Mouse (Mus musculus): ENCODE results near the gene Fam166b.

Gene Fam166b

DNA sequence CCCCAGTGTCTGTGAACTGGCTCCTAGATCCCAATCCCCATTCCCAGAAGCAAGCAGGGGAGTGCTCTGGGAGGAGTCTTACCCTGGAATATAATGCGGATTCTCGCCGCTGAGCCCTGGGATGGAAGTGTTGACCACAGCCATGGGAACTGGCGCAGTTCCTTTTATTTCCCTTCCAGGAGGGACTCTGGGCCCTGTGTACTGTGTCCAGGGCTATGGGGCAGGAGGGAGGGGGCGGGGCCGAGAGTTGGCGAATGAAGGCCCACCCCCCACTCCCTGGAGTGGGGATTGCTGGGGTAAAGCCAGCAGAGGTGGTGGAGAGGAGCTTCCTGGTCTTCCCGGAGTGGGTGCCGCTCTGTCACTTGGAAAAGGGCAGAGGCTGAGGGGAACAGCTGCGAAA, at the start of gene Fam166b:
Gene Fam166b, minus strand, starts transcription at position 189 of the 400 bp plus-strand sequence.
- DNase-seq (ENCODE audit: low spot score): no peak

DNA sequence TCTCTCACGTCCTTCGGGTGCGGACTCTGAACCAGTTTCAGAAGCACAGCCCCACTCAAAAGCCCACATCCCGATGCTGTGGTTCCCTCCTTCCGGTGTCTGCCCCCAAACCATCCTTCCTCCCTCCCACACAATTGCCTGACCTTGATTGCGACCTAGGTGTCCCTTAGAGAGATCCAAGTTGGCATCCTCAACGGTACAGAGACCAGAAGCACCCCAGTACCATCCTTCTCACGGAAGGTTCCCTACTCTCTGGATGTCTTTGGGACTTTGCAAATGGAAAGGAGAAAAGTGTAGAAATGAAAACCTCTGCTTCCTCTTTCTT, 49.6 kb upstream of the Fam166b start:
- DNase-seq (ENCODE audit: low spot score): no peak

DNA sequence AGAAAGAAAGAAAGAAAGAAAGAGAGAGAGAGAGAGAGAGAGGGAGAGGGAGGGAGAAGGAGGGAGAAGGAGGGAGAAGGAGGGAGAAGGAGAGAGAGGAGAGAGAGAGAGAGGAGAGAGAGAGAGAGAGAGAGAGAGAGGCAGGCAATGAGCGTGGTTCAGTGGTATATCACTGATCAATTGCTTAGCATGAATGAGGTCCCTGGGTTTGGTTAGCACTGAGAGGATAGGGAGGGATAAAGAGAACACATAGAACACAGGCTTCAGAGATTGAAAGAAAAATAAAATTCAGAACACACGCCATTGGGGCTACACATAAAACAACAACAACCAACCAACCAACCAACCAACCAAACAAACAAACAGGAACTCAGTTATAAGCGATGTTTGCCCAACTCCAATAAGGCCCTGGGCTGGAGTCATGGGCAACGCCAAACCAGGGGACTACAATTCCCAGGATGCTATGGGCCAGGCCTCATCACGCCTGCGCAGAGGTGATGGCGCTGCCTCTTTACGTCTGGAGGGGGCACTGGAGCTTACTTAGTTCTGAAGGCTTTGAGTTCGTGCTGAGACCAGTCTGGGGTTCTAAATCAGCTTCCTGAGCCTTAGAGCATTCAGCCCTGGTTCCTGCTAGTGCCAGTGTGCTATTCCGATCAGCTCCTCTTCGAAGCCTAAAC, 49.1 kb upstream of the Fam166b start:
- peak; percentile 89 for DNase-seq (ENCODE audit: low spot score)

DNA sequence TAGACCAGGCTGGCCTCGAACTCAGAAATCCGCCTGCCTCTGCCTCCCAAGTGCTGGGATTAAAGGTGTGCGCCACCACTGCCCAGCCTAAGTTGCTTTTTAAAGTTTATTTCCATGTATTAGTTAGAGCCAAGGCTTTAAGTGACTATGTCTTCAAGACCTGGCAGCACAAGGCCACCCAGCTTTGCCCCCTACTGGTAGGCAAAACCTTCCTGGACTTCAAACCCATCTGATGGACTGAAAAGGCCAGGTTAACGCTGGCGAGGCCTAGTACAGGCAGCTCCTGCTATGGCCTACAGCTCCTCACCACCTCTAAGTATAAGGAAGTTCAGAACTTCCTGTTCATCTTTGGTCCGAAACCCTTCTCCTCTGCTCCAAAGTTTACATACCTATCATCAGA, 47.7 kb upstream of the Fam166b start:
- peak; percentile 21 for DNase-seq (ENCODE audit: low spot score)

DNA sequence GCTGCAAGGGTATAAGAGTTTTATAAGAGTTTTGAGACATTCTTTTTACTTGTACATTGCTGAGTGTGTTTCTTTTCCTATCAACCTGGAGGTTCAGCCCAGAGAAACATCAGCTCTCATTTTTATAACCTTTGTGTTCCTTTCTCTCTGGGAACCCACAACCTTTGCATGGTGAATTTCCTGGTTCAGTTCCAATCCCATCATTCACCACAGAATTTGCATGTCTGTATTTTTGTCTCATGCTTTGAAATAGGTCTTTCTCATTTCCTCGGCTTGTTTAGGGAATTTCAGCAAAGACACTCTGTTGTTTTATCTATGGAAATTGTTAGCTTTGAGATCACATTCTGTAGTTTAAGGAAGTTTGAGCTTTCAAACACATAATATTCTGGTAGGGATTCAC, 44.7 kb upstream of the Fam166b start:
- no peak for DNase-seq (ENCODE audit: low spot score)

DNA sequence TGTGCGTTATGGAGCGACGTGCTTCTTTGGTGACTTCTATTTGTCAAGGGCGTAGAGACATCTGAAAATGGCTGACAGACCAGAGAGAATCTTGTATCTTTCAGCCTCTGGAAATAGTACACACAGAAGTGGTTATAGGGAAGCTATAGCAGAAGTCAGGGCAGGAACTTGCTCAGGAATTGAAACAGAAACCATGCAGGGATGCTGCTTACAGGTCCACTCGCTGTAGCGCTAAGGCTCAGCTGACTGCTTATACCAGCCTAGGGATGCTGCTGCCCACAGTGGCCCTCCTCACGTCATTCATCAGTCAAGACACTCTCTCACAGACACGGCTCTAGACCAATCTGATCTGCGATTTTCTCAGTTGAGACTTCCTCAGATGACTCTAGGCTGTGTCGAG, 41.4 kb upstream of the Fam166b start:
- no peak for DNase-seq (ENCODE audit: low spot score)

DNA sequence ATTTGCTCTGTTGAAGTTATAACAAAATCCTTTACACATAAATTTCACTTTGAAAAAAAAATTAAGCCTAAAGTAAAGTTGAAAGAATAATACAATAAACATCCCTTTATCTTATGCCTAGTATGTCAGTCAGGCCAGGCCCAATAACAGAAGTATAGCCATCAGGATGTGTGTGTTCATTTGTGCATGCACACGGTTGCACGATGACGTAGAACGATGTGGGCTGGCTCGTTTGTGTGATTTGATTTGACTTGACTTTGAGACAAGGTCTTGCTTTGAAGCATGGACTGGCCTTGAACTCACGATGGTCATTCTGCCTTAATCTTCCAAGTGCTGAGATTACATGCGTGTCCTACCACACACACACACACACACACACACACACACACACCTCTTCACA, 37.9 kb upstream of the Fam166b start:
- DNase-seq (ENCODE audit: low spot score): no peak

DNA sequence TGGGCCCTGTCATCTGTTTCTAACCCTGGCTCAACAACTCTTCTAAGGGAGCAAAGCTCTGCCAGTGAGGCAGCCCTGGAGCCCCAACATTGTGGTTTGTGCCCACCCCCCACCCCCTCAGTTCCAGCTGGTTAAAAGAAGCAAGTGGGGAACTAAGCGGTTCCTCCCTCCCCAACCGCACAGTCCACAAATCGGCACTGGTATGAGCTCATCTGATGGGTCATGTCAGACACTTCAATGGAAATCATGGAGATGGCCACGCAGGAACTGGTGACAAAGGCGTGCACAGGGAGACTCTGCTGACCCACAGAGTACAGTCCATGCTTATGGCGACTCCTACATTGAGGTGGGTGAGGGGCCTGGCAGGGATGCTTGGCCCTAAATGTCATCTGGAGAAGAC, 37.0 kb upstream of the Fam166b start:
- no peak for DNase-seq (ENCODE audit: low spot score)

DNA sequence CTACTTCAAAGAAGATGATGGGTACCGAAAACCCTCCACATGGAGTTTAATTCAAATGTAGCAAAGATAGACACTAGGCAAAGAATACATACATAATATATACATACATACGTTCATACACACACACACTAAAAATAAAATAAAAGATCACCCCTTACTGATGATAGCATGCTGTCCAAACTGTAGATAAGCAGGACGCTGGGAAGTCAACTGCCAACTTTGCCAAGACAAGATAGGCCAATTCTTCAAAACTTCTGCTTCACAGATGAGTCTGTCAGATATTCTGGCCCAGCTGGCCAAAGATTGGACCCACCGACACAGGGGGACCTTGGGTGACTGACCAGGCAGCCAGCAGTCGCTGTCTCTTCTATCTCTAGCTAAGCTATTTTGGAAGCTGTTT, 34.2 kb upstream of the Fam166b start:
- DNase-seq (ENCODE audit: low spot score): no peak

DNA sequence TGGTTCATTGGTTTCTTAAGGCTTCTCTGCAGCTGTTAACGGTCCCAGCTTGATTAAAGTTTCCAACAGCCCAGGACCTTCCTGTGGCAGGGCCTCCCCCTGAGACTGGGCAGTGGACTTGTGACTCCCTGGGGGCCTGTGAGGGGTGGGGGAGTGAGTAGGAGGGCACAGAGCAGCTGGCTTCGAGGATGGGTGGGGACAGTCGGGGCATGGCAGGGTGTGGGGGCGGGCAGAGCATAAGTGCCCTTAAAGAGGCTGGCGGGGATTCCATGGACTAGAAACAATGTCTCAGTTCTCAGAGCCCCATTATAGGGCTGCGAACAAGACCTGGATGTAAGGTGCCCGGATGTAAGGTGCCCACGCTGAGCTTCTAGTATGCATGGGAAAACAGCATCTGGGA, 28.2 kb upstream of the Fam166b start:
- no peak for DNase-seq (ENCODE audit: low spot score)

DNA sequence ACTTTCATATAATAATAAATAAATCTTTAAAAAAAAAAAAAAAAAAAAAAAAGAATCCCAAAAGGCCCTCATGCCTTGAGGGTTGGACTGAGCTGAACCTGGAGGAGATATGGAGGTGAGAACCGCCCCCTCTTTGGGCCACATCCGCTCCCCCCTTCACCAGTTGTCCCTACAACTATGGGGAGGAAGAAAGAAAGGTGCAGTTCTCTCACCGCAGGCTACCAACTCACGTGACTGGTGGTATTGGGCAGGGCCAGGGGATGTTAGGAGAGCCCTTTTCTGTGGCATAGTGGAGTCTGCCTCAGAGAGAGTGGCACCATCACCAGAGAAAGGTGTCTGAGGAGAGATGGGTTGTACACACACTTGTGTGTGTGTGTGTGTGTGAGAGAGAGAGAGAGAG, 27.5 kb upstream of the Fam166b start:
- peak; percentile 88 for DNase-seq (ENCODE audit: low spot score)

DNA sequence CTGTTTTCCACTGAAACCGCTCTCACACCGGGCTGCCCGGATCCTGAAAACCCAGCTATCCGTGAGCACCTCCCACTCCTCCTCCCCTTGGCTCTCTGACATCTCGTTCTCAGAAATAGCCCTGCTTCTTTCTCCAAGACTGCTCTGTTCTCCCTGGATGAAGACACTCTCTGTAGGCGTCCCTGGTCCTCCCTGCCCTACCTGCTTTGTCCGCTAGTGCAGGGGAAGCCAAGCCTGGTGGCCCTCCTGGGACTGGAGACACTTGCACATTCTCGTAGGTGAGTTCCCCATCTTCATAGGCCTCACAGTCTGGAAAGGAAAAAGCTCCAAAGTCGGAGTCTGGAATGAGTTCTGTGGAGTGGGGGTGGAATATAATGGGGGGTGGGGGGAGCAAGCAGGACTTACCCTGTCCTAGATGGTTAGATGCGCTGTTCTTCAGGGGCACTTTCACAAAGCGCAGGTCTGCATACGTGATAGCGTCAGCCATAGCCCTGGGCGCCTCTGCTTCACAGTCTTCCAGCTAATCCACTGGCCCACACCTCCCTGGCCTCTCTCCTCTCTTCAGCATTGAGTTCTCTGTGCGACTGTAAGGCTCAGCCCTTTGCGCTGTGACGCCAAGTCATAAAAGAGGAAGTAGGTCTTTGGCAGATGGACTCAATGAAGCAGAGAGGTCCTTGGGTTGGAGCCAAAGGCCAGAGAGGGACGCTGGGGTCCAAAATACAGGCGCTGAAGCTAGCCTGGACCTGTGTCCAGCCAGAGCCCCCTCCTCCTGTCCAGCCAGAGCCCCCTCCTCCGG, 25.3 kb upstream of the Fam166b start, which contains the start of gene Cd72:
Gene Cd72, minus strand, starts transcription at position 588 of the 796 bp plus-strand sequence.
- DNase-seq (ENCODE audit: low spot score): no peak

DNA sequence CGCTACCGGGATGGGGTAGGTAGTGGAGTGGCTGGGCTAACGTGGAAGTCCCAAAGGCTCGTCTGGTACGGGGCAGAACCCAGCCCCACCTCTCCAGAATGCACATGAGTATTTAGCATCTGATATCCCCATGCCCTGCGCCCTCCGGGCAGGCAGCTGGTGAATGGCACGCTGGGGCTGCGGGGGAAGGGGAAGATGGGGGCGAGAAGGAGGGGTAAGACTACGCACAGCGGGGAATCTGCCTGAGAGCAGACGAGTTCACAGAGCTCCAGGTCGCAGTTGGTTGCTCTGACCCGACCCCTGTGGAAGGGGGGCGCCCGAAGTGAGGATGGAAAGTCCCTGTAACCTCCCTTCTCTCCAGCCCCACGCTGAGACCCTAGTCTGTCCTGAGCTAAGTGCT, 24.5 kb upstream of the Fam166b start:
- no peak for DNase-seq (ENCODE audit: low spot score)

DNA sequence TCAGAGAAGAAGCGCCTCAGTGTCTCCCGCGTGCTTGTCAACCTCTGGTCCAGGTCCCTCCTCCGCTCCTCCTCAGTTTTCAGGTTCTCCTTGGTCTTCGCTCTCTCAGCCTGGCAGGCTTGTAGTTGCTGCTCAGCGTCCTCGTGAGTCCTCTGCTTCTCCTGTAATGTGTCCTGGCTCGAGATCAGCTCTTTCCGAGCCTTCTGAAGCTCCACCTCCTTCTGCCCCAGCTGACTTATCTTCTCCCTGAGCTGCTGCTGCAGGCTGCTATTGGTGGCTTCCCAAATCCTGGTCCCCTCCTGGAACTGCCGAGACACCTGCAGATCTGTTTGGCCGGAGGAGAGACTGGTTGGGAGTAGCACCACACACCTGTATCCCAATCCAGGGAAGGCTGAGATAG, 23.4 kb upstream of the Fam166b start:
- no peak for DNase-seq (ENCODE audit: low spot score)

DNA sequence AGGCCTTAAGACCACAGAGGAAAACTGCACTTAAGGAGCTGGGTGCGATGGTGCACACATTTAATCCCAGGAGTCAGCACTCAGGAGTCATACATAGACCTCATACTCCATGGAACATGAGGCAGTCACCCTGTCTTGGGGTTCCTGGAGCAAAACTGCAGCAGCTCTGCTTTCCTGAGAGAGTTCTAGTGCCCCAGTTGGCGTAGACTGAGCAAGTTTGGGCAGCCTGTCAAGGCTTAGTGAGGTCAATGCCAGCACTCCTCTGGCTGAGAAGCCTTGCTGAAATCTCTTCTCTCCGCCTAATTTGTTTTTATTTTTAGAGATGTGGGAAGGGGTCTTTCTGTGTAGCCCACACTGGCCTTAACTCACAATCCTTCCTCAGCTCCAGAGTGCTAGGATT, 19.6 kb upstream of the Fam166b start:
- DNase-seq (ENCODE audit: low spot score): no peak

DNA sequence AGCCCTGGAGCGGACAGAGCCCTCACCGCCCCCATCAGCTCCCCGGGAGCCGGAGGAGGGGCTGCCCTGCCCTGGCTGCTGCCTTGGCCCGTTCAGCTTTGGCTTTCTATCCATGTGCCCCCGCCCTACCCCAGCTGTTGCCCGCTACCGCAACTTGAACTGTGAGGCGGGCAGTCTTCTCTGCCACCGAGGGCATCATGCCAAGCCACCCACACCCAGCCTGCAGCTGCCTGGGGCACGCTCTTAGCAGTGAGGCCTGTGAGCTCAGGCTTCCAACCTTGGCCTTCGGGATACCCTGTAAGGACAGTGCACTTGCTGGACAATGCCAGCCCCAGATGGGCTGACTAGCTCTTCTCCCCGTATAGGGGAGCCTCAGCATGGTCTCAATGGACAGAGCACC, 18.3 kb upstream of the Fam166b start:
- DNase-seq (ENCODE audit: low spot score): no peak

DNA sequence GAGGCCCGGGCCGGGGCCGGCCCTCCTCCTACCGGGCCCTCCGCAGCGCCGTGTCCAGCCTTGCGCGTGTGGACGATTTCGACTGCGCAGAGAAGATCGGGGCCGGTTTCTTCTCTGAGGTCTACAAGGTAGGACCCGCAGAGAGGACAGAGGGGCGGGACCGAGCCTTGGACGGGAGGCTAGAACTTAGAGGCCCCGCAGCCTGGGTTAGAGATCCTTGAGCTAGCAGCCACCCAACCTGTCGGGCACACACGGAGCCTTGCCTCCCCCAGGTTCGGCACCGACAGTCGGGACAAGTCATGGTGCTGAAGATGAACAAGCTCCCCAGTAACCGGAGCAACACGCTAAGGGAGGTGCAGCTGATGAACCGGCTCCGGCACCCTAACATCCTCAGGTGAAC, 14.6 kb upstream of the Fam166b start:
- peak; percentile 27 for DNase-seq (ENCODE audit: low spot score)

DNA sequence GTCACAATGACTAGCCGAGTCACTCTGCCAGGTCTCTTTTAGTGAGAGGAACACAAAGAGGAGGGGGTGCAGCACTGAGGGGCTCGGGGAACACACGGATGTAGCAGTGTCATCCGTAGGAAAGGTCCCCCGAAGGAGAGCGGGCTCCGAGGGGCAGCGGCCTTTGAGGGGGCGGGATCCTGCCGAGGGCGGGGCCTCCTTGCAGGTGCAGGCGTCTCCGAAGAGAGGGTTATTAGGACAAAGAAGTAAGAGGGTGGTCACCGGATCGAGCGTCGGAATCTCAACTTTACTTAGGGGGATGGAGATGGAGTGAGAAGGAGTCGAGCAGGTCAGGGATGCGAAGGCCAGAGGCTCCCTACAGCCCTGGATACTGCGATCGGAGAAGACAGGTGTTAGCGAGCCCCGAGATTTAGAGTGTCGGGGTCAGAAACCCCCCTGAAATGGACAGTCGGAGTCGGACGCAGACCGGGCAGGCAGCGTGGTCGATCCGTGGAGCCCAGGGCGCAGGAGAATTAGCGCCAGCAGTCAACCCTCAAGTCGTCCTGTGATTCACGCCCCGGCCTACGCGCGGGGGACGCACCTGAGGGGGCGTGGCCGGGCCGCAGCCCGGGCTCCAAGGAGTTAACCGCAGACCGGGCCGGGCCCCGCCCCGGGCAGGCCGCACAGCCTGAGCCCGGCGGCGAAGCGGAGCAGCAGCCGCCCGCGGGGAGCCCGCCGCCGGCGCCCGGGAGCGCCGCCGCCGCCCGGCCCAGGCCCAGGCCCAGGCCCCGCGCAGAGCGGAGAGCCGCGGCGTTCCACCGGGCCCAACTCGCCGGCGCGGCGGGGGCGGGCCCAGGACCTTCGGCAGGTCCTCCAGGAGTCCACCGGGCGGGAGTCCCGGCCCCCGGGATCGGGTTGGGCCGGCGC, 13.8 kb upstream of the Fam166b start:
- DNase-seq (ENCODE audit: low spot score): peak; percentile 65

DNA sequence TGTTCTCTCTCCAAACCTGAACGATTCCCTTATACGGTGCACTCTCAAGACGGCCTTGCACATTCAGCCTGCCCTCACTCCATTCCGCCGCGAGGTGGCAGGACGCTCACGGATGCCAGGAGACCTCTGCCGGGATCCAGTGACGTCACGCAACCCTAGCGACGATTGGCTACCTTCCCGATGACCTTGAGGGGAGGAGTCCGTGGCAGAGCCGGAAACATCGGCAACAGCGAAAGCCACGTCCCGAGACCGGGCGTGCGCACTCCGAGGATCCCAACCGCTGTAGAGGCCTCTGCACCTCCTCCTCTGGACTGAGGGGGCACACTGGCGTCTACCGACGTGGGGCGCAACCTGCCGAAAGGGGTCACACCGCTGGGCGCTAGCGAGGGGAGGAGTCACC, 13.1 kb upstream of the Fam166b start:
- peak; percentile 99 for DNase-seq (ENCODE audit: low spot score)

DNA sequence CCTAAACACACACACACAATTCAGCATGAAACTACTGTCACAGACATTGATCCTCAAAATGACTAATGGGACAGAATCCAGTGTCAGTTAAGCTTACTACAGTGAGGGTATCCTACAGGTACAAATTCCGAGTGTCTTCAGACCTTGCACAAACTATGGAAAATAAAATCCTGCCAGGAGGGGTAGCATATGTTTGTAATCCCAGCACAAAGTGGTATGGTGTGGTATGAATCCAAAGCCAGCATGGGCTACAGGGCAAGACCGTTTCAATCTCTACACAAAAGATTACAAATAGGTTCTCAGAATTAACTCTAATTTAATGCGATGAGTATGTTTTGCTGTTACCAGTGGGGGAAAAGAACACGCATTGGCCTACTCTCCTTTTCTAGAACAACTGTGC, 12.7 kb upstream of the Fam166b start, which contains the start of gene Tesk1:
Gene Tesk1, plus strand, starts transcription at position 301 of the 400 bp plus-strand sequence.
- no peak for DNase-seq (ENCODE audit: low spot score)

DNA sequence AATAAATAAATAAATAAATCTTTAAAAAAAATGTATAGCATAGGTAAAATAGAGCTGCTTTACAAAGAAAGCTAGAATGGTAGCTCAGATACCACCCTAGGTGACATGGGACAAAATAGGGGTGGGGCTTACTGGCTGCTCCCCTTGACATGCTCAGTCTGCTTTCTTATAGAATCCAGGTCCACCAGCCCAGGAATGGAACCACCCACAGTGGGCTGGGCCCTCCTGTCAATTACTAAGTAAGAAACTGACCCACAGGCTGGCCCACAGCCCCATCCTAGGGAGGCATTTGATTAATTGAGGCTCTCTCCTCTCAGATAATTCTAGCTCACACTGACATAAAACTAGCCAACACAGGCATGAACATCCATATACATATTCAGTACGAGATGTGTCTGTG, 3.9 kb upstream of the Fam166b start:
- no peak for DNase-seq (ENCODE audit: low spot score)

DNA sequence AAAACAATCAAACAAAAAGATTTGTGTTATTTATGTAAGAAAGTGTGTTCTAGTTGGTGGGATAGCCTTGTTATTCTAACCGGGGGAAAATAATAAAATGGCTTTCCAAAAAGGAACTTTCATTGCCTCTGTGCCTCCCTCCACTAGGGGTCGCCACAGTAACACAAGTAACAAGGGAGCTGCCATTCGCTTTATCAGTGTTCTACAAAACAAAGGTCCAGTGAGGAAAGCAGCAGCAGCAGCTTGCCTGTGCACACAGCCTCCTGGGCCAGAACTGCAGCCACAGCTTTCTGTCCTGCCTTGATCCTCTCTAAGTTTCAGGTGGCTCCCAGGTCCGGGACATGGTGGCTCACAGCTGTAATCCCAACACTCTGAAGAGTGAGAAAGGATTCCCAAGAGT, 2.8 kb upstream of the Fam166b start:
- DNase-seq (ENCODE audit: low spot score): peak; percentile 81
